Mouse (Mus musculus): Measurements from ENCODE around the gene Nanog. TPM values are rescaled to one million over a fixed set of nuclear protein-coding genes. Genes with fewer than 3 reads are reported as not detected.

Nanog gene
- 0.07 and 0.32 TPM in 2 replicates for polyA plus RNA-seq (2014; fragmentation: Nextera tagmentation; extraction: Ambion mirVana)

- ATAC-seq (ENCODE audit: low FRiP score) (no peak), DNase-seq (ENCODE audit: low spot score) (no peak)
- Histone ChIP-seq H3K4me1 (replicated peaks; ENCODE audit: control insufficient read depth, insufficient read depth, low read length) (no peaks in the 10 kb centered on the region), H3K4me2 (replicated peaks; ENCODE audit: low read depth, low read length) (no peak within 1 kb of the TSS), H3K36me3 (ENCODE audit: control insufficient read depth, insufficient read depth, low read length) (no peaks in the 10 kb centered on the region), H3K9me3 (ENCODE audit: control insufficient read depth, low read length) (no peaks in the 10 kb centered on the region), H3K27ac (ENCODE audit: low read depth, low read length) (no peak within 1 kb of the TSS), H3K4me3 (ENCODE audit: low read depth, low read length) (no peak within 1 kb of the TSS), H3K27me3 (ENCODE audit: control insufficient read depth, insufficient read depth, low read length) (peaks cover 3% of the 10 kb centered on the region; the same call in 1 of the 2 replicates), H3K9ac (ENCODE audit: low read depth, low read length) (no peak within 1 kb of the TSS)
- 17% methylated on average over 12 of the region's 12 CpGs for WGBS
Measured at GRCm38 (mm10) chr6:122707036-122707800, at the start of gene Nanog. Gene Nanog, plus strand, starts transcription at chr6:122707489.

DNA sequence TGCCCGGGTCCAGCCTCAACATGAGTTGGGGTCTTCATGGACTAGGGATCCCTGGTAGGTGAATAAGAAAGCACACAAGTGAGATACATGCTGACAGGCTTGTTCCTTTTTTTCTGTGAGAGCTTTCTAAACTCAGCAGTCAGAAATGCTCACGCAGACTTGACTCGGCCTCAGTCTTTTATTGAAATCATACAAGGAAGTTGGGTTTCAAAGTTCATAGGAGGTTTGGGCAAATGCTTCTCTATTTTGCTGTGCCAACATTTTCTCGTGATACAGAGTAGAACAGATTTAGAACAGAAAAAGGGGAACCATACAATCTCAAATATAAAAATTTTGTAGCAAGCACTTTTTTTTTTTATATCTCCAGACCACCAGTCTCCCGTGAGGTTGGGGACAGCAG is 49.7 kb upstream of the Nanog start:
- H3K9ac ChIP-seq (ENCODE audit: low read depth, low read length), result no peak overlapping the region
- ATAC-seq (ENCODE audit: low FRiP score) (no peak), DNase-seq (ENCODE audit: low spot score) (no peak)
- H3K27me3 ChIP-seq (ENCODE audit: control insufficient read depth, insufficient read depth, low read length), result 0 out of 2 replicates have a peak, but pooled peaks cover 2% of the 10 kb centered on the region
- H3K4me1 ChIP-seq (replicated peaks; ENCODE audit: control insufficient read depth, insufficient read depth, low read length), result no peaks in the 10 kb centered on the region
- no peak overlapping the region for H3K4me3 ChIP-seq (ENCODE audit: low read depth, low read length)
- no peaks in the 10 kb centered on the region for H3K9me3 ChIP-seq (ENCODE audit: control insufficient read depth, low read length)
- H3K4me2 ChIP-seq (replicated peaks; ENCODE audit: low read depth, low read length), result no peak overlapping the region
- 89% methylated on average over 5 of the region's 5 CpGs for WGBS
- no peak overlapping the region for H3K27ac ChIP-seq (ENCODE audit: low read depth, low read length)
- no peaks in the 10 kb centered on the region for H3K36me3 ChIP-seq (ENCODE audit: control insufficient read depth, insufficient read depth, low read length)

DNA sequence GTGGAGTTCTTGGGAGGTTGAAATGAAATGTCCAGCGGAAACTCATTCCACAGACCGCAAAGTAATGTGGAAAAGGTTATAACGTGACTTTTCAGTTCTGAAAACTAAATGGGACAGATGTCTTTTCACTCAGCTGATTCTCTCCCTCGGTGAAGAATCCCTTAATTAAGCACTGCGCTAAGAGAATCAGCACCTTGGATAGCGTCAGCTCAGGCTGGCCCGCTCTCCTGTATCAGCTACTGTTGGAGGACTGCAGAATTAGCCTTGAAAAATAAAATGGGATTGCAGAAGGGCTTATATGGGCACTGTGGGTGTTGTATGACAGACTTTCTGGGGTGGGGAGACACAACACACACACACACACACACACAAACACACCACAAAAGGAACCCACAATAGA is 47.7 kb upstream of the Nanog start:
- 22% methylated on average over 7 of the region's 7 CpGs for WGBS
- no peaks in the 10 kb centered on the region for H3K36me3 ChIP-seq (ENCODE audit: control insufficient read depth, insufficient read depth, low read length)
- H3K4me1 ChIP-seq (replicated peaks; ENCODE audit: control insufficient read depth, insufficient read depth, low read length), result no peaks in the 10 kb centered on the region
- H3K4me3 ChIP-seq (ENCODE audit: low read depth, low read length), result no peak overlapping the region
- H3K9ac ChIP-seq (ENCODE audit: low read depth, low read length), result no peak overlapping the region
- no peaks in the 10 kb centered on the region for H3K9me3 ChIP-seq (ENCODE audit: control insufficient read depth, low read length)
- DNase-seq (ENCODE audit: low spot score) (peak; percentile 54), ATAC-seq (ENCODE audit: low FRiP score) (no peak)
- H3K27ac ChIP-seq (ENCODE audit: low read depth, low read length), result no peak overlapping the region
- H3K4me2 ChIP-seq (replicated peaks; ENCODE audit: low read depth, low read length), result no peak overlapping the region
- H3K27me3 ChIP-seq (ENCODE audit: control insufficient read depth, insufficient read depth, low read length), result 0 out of 2 replicates have a peak, but pooled peaks cover 2% of the 10 kb centered on the region

DNA sequence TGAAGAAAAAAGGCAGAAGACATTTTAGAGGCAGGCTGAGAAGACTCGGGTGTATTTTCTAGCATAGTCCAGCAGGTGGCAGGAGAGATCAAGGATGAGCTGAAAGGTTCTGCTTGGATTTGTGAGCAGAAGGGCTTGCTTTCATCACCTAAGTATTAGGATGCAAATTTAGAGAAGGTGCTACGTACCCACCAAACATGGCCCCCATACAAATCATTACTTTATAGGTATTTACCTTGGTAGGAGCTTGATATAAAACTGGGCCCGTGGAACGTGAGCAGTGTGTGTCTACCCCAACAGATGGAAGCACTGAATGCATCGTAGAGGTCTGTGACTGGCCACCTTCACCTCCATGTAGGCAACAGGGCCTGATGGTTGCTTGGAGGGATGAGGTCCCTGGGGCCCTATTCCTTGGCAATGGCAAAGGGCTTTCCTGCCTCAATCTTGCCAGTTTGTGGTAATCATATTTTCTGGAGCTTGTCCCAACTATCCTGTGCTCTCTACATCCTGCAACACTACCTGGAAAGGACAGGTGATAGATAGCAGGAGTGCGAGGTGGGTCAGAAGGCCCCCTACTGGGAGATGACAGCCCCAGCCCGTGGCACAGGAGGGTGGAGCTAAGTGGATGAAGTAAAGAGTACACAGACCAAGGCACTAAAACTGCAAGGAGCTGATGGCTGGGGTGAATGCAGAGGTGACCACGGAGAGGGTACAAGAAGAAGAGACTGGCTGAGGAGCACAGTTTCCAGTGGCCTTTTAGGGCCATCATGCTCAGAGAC is 46.5 kb upstream of the Nanog start:
- H3K4me3 ChIP-seq (ENCODE audit: low read depth, low read length), result no peak overlapping the region
- no peak overlapping the region for H3K27ac ChIP-seq (ENCODE audit: low read depth, low read length)
- WGBS, result 44% methylated on average over 8 of the region's 8 CpGs
- no peaks in the 10 kb centered on the region for H3K36me3 ChIP-seq (ENCODE audit: control insufficient read depth, insufficient read depth, low read length)
- H3K4me1 ChIP-seq (replicated peaks; ENCODE audit: control insufficient read depth, insufficient read depth, low read length), result no peaks in the 10 kb centered on the region
- no peaks in the 10 kb centered on the region for H3K9me3 ChIP-seq (ENCODE audit: control insufficient read depth, low read length)
- peak; percentile 77 for DNase-seq (ENCODE audit: low spot score)
- ATAC-seq (ENCODE audit: low FRiP score), result peak; percentile 55
- H3K27me3 ChIP-seq (ENCODE audit: control insufficient read depth, insufficient read depth, low read length), result 0 out of 2 replicates have a peak, but pooled peaks cover 2% of the 10 kb centered on the region
- H3K4me2 ChIP-seq (replicated peaks; ENCODE audit: low read depth, low read length), result no peak overlapping the region
- no peak overlapping the region for H3K9ac ChIP-seq (ENCODE audit: low read depth, low read length)

GRCm38 (mm10) chr6:122662551-122663264 is 44.6 kb upstream of the Nanog start:
- Histone ChIP-seq H3K4me1 (replicated peaks; ENCODE audit: control insufficient read depth, insufficient read depth, low read length) (no peaks in the 10 kb centered on the region), H3K4me2 (replicated peaks; ENCODE audit: low read depth, low read length) (no peak overlapping the region), H3K27me3 (ENCODE audit: control insufficient read depth, insufficient read depth, low read length) (0 out of 2 replicates have a peak, but pooled peaks cover 2% of the 10 kb centered on the region), H3K9ac (ENCODE audit: low read depth, low read length) (no peak overlapping the region), H3K27ac (ENCODE audit: low read depth, low read length) (no peak overlapping the region), H3K36me3 (ENCODE audit: control insufficient read depth, insufficient read depth, low read length) (no peaks in the 10 kb centered on the region), H3K9me3 (ENCODE audit: control insufficient read depth, low read length) (no peaks in the 10 kb centered on the region), H3K4me3 (ENCODE audit: low read depth, low read length) (no peak overlapping the region)
- 36% methylated on average over 22 of the region's 22 CpGs for WGBS
- no peak for ATAC-seq (ENCODE audit: low FRiP score)
- no peak for DNase-seq (ENCODE audit: low spot score)

- H3K27ac ChIP-seq (ENCODE audit: low read depth, low read length), result no peak overlapping the region
- H3K4me3 ChIP-seq (ENCODE audit: low read depth, low read length), result no peak overlapping the region
- DNase-seq (ENCODE audit: low spot score), result no peak
- H3K9ac ChIP-seq (ENCODE audit: low read depth, low read length), result no peak overlapping the region
- 0 out of 2 replicates have a peak, but pooled peaks cover 2% of the 10 kb centered on the region for H3K27me3 ChIP-seq (ENCODE audit: control insufficient read depth, insufficient read depth, low read length)
- ATAC-seq (ENCODE audit: low FRiP score), result no peak
- H3K4me1 ChIP-seq (replicated peaks; ENCODE audit: control insufficient read depth, insufficient read depth, low read length), result no peaks in the 10 kb centered on the region
- H3K9me3 ChIP-seq (ENCODE audit: control insufficient read depth, low read length), result no peaks in the 10 kb centered on the region
- no peaks in the 10 kb centered on the region for H3K36me3 ChIP-seq (ENCODE audit: control insufficient read depth, insufficient read depth, low read length)
- 48% methylated on average over 14 of the region's 14 CpGs for WGBS
- no peak overlapping the region for H3K4me2 ChIP-seq (replicated peaks; ENCODE audit: low read depth, low read length)
Measured at GRCm38 (mm10) chr6:122663596-122664206, 43.6 kb upstream of the Nanog start.

DNA sequence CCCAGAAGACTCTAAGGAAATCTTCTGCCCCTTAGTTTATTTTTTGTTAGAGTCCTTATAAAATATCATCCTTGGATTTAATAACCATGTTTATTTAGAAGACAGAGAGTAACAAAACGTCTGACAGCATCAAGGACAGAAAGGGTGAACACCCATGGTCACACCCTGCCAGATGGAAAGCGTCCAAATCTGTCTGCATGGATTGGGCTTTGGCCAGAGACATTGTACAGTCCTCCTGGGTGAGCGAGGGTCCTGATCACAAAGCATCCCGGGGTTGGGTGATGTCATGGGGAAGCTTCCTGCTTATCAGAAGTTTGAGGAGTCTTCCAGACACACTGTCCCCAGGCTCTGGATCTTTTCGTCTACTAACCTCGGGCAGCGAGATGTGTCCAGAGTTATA is 41.4 kb upstream of the Nanog start:
- H3K36me3 ChIP-seq (ENCODE audit: control insufficient read depth, insufficient read depth, low read length), result no peaks in the 10 kb centered on the region
- no peak for DNase-seq (ENCODE audit: low spot score)

DNA sequence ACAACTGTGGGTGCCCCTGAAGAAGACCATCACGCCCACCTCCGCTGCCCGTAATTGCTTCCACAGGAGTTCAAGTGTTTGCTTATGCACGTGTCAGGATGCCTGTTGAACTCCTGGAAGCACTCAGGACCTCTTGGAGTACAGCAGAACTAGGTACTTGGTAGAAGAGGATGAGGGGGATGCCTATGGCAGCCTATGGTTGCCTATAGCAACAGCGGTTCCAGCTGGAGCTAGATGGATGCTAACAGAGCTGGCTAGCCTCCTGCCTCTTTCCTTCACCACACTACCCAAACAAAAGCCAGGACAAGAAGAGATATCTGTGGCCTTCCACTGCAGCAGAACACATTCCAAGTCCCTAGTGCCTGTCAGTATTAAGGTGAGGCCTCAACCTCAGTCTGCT is 39.6 kb upstream of the Nanog start:
- 70% methylated on average over 5 of the region's 5 CpGs for WGBS
- no peaks in the 10 kb centered on the region for H3K36me3 ChIP-seq (ENCODE audit: control insufficient read depth, insufficient read depth, low read length)
- no peak overlapping the region for H3K27ac ChIP-seq (ENCODE audit: low read depth, low read length)
- no peak overlapping the region for H3K9ac ChIP-seq (ENCODE audit: low read depth, low read length)
- H3K4me2 ChIP-seq (replicated peaks; ENCODE audit: low read depth, low read length), result no peak overlapping the region
- no peaks in the 10 kb centered on the region for H3K4me1 ChIP-seq (replicated peaks; ENCODE audit: control insufficient read depth, insufficient read depth, low read length)
- no peaks in the 10 kb centered on the region for H3K27me3 ChIP-seq (ENCODE audit: control insufficient read depth, insufficient read depth, low read length)
- no peak for ATAC-seq (ENCODE audit: low FRiP score)
- H3K4me3 ChIP-seq (ENCODE audit: low read depth, low read length), result no peak overlapping the region
- no peaks in the 10 kb centered on the region for H3K9me3 ChIP-seq (ENCODE audit: control insufficient read depth, low read length)
- DNase-seq (ENCODE audit: low spot score), result no peak

More for the DNA sequence above, 41.4 kb upstream of the Nanog start:
- H3K27me3 ChIP-seq (ENCODE audit: control insufficient read depth, insufficient read depth, low read length), result 0 out of 2 replicates have a peak, but pooled peaks cover 2% of the 10 kb centered on the region
- H3K9ac ChIP-seq (ENCODE audit: low read depth, low read length), result no peak overlapping the region
- no peak overlapping the region for H3K4me3 ChIP-seq (ENCODE audit: low read depth, low read length)
- no peak overlapping the region for H3K27ac ChIP-seq (ENCODE audit: low read depth, low read length)
- H3K4me2 ChIP-seq (replicated peaks; ENCODE audit: low read depth, low read length), result no peak overlapping the region
- WGBS, result 82% methylated on average over 7 of the region's 7 CpGs
- no peak for ATAC-seq (ENCODE audit: low FRiP score)
- no peaks in the 10 kb centered on the region for H3K9me3 ChIP-seq (ENCODE audit: control insufficient read depth, low read length)
- no peaks in the 10 kb centered on the region for H3K4me1 ChIP-seq (replicated peaks; ENCODE audit: control insufficient read depth, insufficient read depth, low read length)
